Mouse (Mus musculus): ENCODE results near the gene Fam193a. TPM values are rescaled to one million over a fixed set of nuclear protein-coding genes. Genes with fewer than 3 reads are reported as not detected.
A peak's percentile ranks its signal among the peaks of the same experiment; 100 is the strongest.

Gene Fam193a
- polyA plus RNA-seq, 1 experiment from 2014 or later: 17.8 TPM

DNA sequence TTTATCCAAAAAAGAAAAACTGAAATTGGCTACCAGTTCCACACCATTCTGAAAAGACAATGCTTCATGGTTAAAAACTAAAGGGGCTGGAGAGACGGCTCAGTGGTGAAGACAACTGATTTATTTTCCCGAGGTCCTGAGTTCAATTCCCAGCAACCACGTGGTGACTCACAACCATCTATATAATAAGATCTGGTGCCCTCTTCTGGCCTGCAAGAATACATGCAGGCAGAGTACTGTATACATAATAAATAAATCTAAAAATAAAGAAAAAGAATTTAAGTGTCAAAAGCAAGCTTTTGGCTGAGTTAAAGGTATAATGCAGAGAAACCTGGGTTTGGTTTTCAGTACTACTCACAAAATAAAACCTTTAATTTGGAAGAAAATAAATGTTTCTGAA lies 111.2 kb downstream of the Fam193a start:
- H3K4me2 ChIP-seq (replicated peaks): no peak overlapping the region

DNA sequence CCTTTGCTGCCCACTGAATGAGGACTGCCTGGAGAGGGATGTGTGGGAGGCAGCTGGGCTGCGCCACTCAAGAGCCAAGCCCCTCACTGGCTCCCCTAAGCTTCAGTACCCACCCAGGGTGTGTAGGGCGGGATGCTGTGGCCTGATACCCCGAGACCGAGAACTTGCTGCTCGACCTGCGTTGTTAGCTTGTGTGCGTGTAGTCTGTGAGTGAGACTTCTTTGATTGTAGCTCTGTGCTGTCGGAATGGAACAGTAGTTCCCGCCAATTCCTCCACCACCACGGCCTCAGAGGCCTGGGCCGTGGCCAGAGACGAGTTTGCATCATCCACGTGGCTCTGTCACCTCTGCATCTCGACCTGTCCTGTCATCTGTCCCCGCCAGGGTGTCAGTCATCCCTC lies 116.0 kb downstream of the Fam193a start:
- Histone ChIP-seq H3K4me2 (replicated peaks) (no peak overlapping the region), H3K9ac (no peak overlapping the region), H3K27me3 (no peaks in the 10 kb centered on the region), H3K4me3 (no peak overlapping the region), H3K9me3 (replicated peaks) (no peaks in the 10 kb centered on the region), H3K36me3 (peaks cover 55% of the 10 kb centered on the region), H3K27ac (no peak overlapping the region), H3K4me1 (no peaks in the 10 kb centered on the region)
- no peak for ATAC-seq (ENCODE audit: low FRiP score)
- 94% methylated on average over 15 of the region's 15 CpGs for WGBS

More for the DNA sequence above, 111.2 kb downstream of the Fam193a start:
- no peaks in the 10 kb centered on the region for H3K4me1 ChIP-seq
- H3K9ac ChIP-seq: no peak overlapping the region
- H3K36me3 ChIP-seq: peaks cover 87% of the 10 kb centered on the region
- WGBS: 87% methylated on average over 3 of the region's 3 CpGs
- H3K4me3 ChIP-seq: no peak overlapping the region
- no peak overlapping the region for H3K27ac ChIP-seq
- H3K9me3 ChIP-seq (replicated peaks): no peaks in the 10 kb centered on the region
- no peaks in the 10 kb centered on the region for H3K27me3 ChIP-seq
- no peak for ATAC-seq (ENCODE audit: low FRiP score)

DNA sequence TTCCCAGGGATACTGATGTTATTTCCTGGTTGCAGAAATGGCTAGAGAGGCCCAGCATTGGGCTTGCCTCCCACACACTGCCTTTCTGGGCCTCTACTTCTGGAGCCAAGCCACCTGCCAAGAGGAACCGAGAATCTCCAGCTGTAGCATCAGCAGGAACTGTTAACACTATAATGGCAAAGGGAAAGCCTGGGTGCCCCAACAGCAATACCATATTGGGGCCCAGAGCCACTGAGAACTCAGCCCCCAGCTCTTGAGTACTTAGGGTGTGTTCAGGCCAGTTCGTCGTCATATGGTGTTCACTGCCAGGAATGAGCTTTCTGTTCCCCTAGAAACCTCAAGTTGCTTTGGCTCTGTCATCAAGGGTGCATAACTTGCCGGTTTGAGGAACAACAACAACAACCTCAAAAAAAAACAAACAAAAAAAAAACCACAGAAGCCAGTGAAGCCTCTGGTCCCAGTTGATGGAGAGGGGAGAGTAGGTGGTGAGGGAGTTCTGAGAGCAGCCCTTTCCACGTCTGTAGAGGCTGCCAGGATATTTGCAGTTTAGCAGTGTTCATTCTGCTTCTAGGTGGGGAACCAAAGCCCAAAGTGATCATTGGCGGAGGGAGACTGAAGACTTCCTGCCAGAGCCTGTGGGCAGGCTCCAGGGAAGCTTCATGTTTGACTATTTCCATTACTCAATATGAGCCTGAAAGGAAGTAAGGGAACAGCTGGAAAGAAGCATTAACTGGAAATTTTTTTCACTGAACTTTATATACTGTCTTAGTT lies 117.8 kb downstream of the Fam193a start:
- H3K9me3 ChIP-seq (replicated peaks): no peaks in the 10 kb centered on the region
- peaks cover 40% of the 10 kb centered on the region for H3K36me3 ChIP-seq
- ATAC-seq (ENCODE audit: low FRiP score): no peak
- no peak overlapping the region for H3K9ac ChIP-seq
- no peaks in the 10 kb centered on the region for H3K4me1 ChIP-seq
- no peaks in the 10 kb centered on the region for H3K27me3 ChIP-seq
- WGBS: 76% methylated on average over 6 of the region's 6 CpGs
- H3K27ac ChIP-seq: no peak overlapping the region
- H3K4me2 ChIP-seq (replicated peaks): no peak overlapping the region
- H3K4me3 ChIP-seq: no peak overlapping the region

DNA sequence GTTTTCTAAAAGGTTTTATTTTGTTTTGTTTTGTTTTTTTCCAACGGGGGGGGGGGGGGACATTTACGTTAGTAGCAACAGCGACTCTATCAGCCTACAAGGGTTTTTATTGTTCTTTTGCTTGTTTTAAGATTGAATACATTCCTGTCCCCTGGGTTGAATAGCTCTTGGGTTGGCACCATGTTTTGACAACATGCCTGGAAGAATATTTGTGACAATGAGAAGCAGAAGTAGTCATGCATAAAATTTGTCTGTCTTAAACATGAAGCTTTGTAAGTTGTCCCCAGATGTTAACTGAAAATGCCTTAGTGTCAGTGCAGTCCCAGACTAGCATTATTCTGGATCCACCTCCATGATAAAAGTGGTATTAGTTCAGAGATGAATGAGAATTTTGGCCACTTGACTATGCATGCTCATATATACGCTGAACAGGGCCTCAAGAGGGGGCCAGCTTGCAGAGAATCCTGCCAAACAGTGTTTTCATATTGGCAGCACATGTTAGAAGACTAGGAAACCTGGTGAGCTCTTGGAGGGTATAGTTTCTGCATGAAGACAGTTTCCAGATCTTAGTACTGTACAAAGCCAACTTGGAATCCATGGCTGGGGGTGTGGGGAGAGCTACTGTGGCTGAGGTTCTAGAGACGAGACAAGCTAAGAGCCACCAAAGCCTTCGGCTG lies 119.1 kb downstream of the Fam193a start:
- WGBS: 78% methylated on average over 6 of the region's 6 CpGs
- no peak overlapping the region for H3K27ac ChIP-seq

DNA sequence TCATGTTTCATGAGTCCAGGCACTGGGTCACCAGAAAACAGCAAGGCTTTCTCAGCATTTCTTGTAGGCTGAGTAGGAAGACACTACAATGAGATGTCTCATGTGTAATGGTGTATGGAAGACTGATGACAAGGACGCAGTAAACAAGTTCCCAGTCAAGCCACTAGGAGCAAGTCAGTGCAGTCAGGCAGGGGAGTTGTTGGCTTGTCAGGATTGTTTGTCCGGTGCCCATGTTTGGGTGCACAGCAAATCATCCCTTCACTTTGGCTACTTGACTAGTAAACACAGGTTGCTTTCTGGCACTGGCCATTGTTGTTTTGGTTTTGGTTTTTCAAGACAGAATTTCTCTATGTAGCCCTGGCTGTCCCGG lies 119.7 kb downstream of the Fam193a start:
- Histone ChIP-seq H3K4me1 (no peaks in the 10 kb centered on the region), H3K9ac (no peak overlapping the region), H3K9me3 (replicated peaks) (no peaks in the 10 kb centered on the region), H3K27me3 (no peaks in the 10 kb centered on the region), H3K4me2 (replicated peaks) (no peak overlapping the region), H3K4me3 (no peak overlapping the region), H3K36me3 (peaks cover 29% of the 10 kb centered on the region), H3K27ac (no peak overlapping the region)
- no peak for ATAC-seq (ENCODE audit: low FRiP score)
- 77% methylated on average over 3 of the region's 3 CpGs for WGBS

More for the DNA sequence above, 119.1 kb downstream of the Fam193a start:
- no peak overlapping the region for H3K9ac ChIP-seq
- no peak for ATAC-seq (ENCODE audit: low FRiP score)
- no peak overlapping the region for H3K4me3 ChIP-seq
- H3K4me2 ChIP-seq (replicated peaks): no peak overlapping the region
- no peaks in the 10 kb centered on the region for H3K9me3 ChIP-seq (replicated peaks)
- H3K36me3 ChIP-seq: peaks cover 30% of the 10 kb centered on the region
- H3K27me3 ChIP-seq: no peaks in the 10 kb centered on the region
- H3K4me1 ChIP-seq: no peaks in the 10 kb centered on the region

DNA sequence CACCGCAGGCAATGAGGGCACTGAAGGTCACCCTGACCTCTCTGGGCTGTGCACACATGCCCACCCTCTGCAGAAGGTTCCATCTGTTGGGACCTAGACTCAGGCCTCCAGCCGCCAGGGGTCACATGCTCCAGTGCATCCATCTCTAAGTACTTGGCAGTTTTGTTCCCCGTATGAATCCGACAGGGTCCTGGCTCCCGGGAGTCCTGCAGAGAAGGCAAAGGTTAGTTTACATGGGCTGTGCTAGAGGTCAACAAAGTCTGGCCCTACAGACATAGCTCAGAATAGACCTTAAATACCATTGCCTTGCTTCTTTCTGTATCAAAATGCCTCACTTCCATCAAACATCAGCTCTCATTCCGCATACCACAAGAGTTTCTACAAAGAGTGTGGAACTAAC lies 127.0 kb downstream of the Fam193a start:
- H3K27ac ChIP-seq: no peak overlapping the region
- H3K9me3 ChIP-seq (replicated peaks): no peaks in the 10 kb centered on the region
- no peak overlapping the region for H3K9ac ChIP-seq
- H3K27me3 ChIP-seq: no peaks in the 10 kb centered on the region
- no peaks in the 10 kb centered on the region for H3K4me1 ChIP-seq
- no peaks in the 10 kb centered on the region for H3K36me3 ChIP-seq
- no peak overlapping the region for H3K4me2 ChIP-seq (replicated peaks)
- no peak overlapping the region for H3K4me3 ChIP-seq
- WGBS: 68% methylated on average over 6 of the region's 6 CpGs
- ATAC-seq (ENCODE audit: low FRiP score): no peak

DNA sequence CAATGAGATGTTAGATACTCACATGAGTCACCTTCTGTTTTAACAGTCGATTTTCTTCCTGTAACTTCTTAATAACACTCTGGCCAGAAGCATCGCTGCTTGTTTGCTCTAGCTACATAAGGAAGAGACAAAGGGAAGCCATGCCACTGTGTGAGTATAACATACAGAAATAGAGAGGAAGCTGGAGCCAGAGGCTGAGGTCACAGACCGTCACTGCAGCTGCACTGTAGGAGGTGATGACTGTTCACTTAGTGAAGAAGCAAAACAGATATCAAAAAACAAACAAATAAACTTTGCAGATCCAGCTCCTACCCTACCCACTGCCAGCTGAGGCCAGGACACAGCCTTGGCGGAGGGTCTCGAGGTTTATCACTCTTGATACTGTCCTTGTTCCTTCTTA lies 131.2 kb downstream of the Fam193a start:
- no peaks in the 10 kb centered on the region for H3K27me3 ChIP-seq
- H3K27ac ChIP-seq: no peak overlapping the region
- H3K4me3 ChIP-seq: no peak overlapping the region
- H3K4me1 ChIP-seq: no peaks in the 10 kb centered on the region
- no peaks in the 10 kb centered on the region for H3K36me3 ChIP-seq
- no peak overlapping the region for H3K9ac ChIP-seq
- H3K9me3 ChIP-seq (replicated peaks): no peaks in the 10 kb centered on the region
- ATAC-seq (ENCODE audit: low FRiP score): no peak
- WGBS: 86% methylated on average over 5 of the region's 5 CpGs
- H3K4me2 ChIP-seq (replicated peaks): no peak overlapping the region

DNA sequence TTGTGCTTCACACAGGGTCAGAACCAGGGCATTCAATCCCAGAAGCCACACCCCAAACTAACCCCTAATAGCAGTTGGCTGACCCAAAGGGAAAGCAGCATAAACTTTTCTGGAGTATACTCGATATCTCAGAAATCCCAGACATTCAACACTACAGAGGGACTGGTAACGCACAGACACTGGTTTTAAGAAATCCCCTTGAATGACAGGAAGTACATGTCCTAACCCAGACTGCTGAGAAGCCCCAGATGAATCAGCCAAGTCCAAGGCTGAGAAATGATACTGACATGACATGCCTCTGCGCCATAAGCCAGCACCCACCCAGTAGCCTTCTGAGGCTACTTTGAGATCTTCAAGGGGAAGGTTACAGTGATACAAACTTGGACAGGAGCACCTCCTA lies 131.9 kb downstream of the Fam193a start:
- no peaks in the 10 kb centered on the region for H3K36me3 ChIP-seq
- H3K9ac ChIP-seq: no peak overlapping the region
- no peak overlapping the region for H3K4me2 ChIP-seq (replicated peaks)
- no peak overlapping the region for H3K27ac ChIP-seq
- no peak for ATAC-seq (ENCODE audit: low FRiP score)
- no peak overlapping the region for H3K4me3 ChIP-seq
- 89% methylated on average over 3 of the region's 3 CpGs for WGBS
- H3K27me3 ChIP-seq: no peaks in the 10 kb centered on the region
- no peaks in the 10 kb centered on the region for H3K9me3 ChIP-seq (replicated peaks)
- H3K4me1 ChIP-seq: no peaks in the 10 kb centered on the region

DNA sequence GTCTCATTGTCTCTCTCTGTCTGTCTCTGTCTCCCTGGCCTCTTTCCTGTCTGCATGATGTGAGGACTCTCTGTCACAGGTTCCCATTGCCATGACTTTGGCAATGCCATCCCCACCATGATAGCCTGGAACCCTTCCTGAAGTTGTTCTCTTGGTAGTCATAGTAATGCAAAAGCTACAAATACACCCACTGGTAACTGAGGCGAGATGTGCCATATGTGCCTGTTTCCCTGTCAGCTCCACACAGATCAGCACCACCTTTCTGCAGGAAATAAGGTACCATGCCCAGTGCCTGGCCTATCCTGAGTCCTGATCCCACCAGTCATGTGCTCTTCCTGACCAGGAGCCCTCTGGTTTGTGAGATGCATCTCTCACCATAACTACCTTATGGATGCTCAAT lies 132.7 kb downstream of the Fam193a start:
- WGBS: 92% methylated on average over 1 of the region's 1 CpGs
- Histone ChIP-seq H3K4me1 (no peaks in the 10 kb centered on the region), H3K36me3 (no peaks in the 10 kb centered on the region), H3K4me2 (replicated peaks) (no peak overlapping the region), H3K4me3 (no peak overlapping the region), H3K9ac (no peak overlapping the region), H3K9me3 (replicated peaks) (no peaks in the 10 kb centered on the region), H3K27me3 (no peaks in the 10 kb centered on the region), H3K27ac (no peak overlapping the region)
- no peak for ATAC-seq (ENCODE audit: low FRiP score)

DNA sequence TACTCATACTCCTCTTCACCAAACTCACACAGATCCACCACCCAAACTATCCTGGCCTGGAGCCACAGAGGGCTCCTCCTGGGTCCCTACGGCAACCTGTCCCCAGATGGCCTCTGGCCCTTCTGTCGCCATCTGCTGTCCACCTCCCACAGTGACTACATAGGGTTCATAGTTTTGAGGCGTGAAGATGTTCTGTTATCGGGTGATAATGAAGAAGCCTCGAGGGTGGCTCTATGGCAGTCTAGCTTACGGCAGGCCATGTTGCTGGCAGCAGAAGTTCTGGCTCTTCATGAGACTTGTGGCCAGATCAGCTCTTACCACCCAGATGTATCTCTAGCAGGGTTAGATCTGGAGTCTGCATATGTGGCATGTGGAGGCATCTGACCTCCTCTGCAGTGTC lies 133.1 kb downstream of the Fam193a start:
- Histone ChIP-seq H3K27me3 (no peaks in the 10 kb centered on the region), H3K4me3 (no peak overlapping the region), H3K36me3 (no peaks in the 10 kb centered on the region), H3K9ac (no peak overlapping the region), H3K4me1 (no peaks in the 10 kb centered on the region), H3K9me3 (replicated peaks) (no peaks in the 10 kb centered on the region), H3K4me2 (replicated peaks) (no peak overlapping the region), H3K27ac (no peak overlapping the region)
- ATAC-seq (ENCODE audit: low FRiP score): no peak
- 74% methylated on average over 6 of the region's 6 CpGs for WGBS

DNA sequence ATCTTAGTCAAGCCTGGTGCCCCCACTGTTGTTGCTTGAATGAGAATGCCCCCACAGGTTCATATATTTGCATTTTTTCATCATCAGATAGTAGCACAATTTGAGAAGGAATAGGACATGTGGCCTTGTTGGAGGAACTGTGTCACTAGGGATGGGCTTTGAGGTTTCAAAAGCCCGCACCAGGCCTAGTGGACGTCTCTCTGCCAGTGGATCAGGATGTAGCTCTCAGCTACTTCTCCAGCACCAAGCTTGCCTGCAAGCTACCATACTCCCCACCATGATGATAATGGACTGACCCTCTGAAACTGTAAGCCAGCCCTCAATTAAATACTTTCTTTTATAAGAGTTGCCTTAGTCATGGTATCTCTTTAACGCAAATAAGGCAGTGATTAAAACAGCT lies 142.8 kb downstream of the Fam193a start:
- Histone ChIP-seq H3K9me3 (replicated peaks) (0 out of 2 replicates have a peak, but pooled peaks cover 5% of the 10 kb centered on the region), H3K27ac (no peak overlapping the region), H3K36me3 (no peaks in the 10 kb centered on the region), H3K4me2 (replicated peaks) (no peak overlapping the region), H3K4me1 (peaks cover 6% of the 10 kb centered on the region), H3K27me3 (peaks cover 17% of the 10 kb centered on the region), H3K9ac (no peak overlapping the region), H3K4me3 (no peak overlapping the region)
- 88% methylated on average over 3 of the region's 3 CpGs for WGBS
- no peak for ATAC-seq (ENCODE audit: low FRiP score)

DNA sequence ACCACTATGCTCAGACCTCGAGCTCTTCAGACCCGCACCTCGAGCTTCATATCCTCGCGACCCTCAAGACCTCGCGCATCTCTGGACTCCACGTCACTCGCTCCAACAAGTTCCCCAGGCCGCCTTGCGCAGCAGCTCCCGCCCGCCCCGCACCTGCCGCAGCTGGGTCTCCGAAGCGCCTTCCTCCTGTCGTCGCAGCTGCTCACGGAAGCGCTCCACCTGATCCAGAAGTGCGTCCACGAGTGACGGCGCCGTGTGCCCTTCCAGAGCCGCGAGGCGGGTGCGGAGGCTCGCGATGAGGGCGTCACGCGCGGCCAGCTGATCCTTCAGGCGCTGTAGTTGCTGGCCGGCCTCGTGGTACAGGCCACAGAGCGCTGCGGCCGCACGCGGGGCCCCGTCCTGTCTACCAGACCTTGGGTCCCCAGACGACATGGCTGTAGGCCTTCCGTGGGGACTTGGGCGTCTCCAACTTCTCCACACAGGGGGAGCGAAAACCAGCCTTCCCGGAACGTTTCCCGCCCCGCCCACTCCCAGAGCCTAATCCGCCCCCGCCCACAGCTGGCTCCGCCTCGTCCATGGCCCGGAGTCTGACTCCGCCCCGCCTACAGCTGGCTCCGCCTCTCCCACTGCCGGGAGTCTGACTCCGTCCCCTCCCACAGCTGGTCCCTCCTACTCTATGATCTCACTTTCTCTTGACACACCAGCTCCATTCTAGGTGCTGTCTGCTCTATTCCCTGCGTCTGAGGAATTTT lies 143.9 kb downstream of the Fam193a start, which contains the start of gene Tnip2:
Gene Tnip2 (minus strand): TSS at position 526 of the 752 bp plus-strand sequence.
- H3K4me2 ChIP-seq (replicated peaks): peak within 1 kb of the TSS; percentile 98
- H3K27ac ChIP-seq: no peak within 1 kb of the TSS
- under 1% methylated on average over 63 of the region's 64 CpGs for WGBS
- peaks cover 6% of the 10 kb centered on the region for H3K4me1 ChIP-seq
- H3K27me3 ChIP-seq: peaks cover 17% of the 10 kb centered on the region
- peak within 1 kb of the TSS; percentile 62 for H3K4me3 ChIP-seq
- no peaks in the 10 kb centered on the region for H3K36me3 ChIP-seq
- peak; percentile 94 for ATAC-seq (ENCODE audit: low FRiP score)
- H3K9me3 ChIP-seq (replicated peaks): 0 out of 2 replicates have a peak, but pooled peaks cover 5% of the 10 kb centered on the region
- peak within 1 kb of the TSS; percentile 71 for H3K9ac ChIP-seq
